Mouse (Mus musculus): ENCODE results near the gene Tmem131.

- no peak for TF ChIP-seq CTCF (IDR thresholded peaks at IDR 0.05; ENCODE audit: borderline replicate concordance, insufficient read depth, low read length)
- TF ChIP-seq POLR2A (IDR thresholded peaks at IDR 0.05; ENCODE audit: low read depth, low read length) = no peak
Observed at GRCm38 (mm10) chr1:36914455-36915199, 28.8 kb downstream of the Tmem131 start.
